Mouse (Mus musculus): ENCODE results near the gene Polr1d. TPM values are rescaled to one million over a fixed set of nuclear protein-coding genes. Genes with fewer than 3 reads are reported as not detected.

Gene Polr1d
- total RNA-seq, 4 experiments from 2014 or later, result 96.7 to 117 (median 108) TPM

DNA sequence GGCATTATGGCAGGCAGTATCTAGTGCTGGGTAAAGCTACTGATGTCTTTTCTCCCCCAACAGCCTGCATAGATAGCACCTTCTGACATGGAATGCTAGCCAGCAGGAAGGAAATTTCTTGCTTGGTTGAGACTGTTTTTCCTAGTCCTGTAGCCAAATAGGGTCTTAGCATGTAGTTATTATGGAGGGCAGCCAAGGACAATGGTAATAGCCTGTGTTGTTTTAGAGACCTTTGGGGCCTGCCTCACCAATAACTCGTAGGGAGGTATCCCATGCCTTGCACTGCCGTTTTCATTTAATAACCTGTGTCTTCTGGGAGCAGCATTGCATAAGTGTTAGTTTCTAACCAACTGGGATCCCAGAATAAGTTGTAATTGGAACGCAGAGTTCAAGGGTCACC lies 13.0 kb downstream of the Polr1d start:
- DNase-seq, result no peak

DNA sequence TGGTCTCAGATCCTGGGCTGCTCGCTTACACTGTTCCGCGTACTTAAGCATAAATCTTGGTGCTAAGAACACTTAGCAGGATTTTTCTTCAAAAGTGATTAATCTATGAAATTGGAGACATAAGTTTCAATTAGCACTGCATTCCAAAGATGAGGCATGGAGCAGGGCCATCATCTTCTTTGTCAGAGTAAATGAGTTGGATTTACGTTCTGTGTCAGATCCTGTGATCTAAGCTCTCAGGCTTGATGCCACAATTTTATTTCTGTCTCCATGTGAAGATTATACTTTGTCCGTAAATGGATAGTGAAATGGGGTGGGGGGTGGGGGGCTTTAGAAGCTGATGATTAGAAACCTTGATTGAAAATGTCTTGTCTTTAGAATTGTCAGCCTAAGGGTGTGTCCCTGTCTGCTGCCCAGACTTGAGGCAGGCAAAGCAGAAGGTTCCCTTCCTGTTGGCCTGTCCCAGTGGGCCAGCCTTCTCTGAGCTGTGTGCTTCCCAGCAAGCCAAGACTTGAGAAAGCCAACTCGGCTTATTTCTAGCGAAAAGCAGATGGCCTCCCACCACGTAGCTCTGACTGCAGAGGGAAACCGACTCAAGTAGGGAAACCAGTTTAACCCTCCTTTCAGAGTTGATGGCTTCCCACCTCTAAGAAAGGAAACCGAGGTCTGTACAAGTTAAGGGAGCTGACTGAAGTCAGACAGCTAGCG lies 13.6 kb downstream of the Polr1d start:
- DNase-seq, result no peak

DNA sequence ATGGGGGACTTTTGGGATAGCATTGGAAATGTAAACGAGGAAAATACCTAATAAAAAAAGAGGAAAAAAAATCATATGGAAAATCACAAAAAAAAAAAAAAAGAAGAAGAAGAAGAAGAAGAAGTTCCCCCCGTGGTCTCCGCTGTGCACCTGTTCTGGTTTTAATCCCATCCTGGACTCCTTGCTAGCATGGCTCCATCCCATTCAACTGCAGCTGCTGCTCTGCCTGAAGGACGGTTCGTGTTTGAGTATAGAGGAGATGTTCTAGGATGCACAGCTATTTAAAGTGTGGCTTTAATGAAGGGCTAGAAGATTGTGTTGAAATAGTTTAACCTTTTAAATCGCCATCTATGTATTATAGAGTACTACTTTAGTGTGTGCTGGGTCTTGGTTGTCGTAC lies 15.6 kb downstream of the Polr1d start:
- no peak for DNase-seq

DNA sequence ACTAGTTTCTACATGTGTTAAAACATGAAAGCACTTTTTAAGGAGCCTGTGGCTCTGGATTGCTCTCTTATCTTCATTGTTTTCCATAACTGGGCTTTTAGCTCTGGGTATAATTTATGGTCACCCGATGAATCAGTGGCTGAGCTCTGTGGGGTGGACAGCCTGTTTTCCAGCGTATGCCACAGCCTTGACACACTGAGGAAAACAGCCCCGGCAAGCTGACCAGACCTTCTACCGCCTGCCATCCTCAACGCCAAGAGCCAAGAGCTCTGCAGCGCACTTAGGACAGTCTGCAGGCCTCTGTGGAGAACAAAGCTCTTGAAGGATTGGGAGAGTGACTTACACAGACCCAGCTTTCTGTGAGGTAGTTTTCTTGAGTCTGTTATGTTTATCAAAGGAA lies 17.4 kb downstream of the Polr1d start:
- peak; percentile 82 for DNase-seq

DNA sequence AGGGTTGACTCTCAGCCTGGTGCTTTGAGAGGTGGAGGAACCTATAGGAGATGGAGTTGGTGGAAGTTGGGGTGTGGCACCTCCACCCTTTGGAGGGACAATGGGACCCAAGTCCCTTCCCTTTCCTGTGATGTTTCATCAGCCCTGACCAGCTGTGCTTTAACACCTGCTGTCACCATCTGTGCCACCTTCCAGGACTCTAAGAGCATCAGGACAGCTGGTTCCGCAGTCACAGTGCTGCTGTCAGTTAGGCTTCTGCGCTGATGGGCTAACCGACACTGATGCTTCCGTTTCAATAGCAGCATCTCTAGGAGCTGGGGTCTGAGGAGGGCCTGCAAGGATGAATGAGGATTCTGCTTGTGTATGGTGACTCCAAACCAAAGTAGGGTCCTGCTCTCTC lies 19.7 kb downstream of the Polr1d start:
- no peak for DNase-seq

DNA sequence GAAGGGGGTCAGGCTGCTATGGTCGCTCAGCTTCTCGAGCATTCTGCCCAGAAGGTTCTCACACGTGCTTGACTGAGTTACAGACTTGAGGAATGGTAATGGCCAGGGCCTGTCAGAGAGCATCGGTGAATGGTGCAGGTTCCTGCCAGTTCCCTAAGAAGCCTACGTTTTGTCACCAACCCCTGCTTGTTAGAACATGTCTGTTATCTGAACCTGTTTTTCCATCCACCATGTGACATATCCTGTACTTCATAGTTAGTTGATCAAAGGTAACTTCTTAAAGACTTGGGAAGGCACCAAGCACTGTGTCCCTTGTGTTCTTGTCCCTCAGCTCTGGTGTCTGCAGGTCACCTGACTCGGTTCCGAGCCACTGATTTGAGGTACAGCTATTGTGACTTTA lies 21.8 kb downstream of the Polr1d start:
- DNase-seq, result no peak

DNA sequence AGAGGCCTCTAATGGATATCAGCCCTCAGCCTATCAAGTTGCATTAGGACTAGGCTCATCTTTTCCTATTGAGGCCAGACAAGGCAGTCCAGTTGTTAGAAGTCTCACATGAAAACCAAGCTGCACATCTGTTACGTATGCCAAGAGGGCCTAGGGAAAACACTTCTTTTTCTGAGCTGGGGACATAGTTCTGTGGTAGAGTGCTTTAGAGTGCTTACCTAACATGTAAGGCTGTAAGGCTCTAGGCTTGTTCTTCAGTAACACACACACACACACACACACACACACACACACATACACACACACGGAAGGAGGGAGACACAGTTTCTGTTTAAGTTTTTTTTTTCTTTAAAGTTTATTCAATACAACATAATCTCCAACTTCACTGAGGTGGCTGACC lies 23.3 kb downstream of the Polr1d start:
- no peak for DNase-seq

DNA sequence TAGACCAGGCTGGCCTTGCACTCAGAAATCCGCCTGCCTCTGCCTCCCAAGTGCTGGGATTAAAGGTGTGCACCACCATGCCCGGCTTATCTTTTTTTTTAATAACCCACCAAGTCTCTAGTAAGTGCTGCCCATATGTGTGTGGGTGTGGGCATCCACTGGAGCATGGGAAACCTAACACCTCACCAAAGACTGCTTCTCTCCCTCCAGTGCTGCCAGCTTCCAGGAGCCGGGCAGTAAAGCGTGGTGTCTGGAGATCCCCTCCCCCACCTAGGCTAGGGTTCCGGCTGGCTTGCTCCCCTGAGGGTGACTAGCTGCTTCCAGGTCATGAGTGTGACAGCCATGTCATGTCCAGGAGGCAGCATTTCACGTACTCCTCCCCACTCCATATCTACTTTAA lies 25.4 kb downstream of the Polr1d start:
- no peak for DNase-seq

DNA sequence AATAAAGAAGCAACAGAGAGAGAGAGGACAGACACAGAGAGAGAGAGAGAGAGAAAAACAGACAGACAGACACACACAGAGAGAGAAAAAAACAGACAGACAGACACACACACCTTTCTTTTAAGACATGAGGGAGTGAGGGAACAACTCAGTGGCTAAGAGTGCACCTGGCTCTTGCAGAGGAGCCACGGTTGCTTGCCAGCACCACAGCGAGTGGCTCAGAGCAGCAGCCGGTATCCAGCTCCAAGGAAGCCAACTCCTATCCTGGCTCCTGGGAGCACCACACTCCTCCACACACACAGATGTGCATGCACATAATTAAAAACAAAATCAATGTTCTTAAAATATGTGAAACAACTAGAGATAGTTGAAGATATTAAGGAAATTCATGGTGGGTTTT lies 30.4 kb downstream of the Polr1d start:
- no peak for DNase-seq

DNA sequence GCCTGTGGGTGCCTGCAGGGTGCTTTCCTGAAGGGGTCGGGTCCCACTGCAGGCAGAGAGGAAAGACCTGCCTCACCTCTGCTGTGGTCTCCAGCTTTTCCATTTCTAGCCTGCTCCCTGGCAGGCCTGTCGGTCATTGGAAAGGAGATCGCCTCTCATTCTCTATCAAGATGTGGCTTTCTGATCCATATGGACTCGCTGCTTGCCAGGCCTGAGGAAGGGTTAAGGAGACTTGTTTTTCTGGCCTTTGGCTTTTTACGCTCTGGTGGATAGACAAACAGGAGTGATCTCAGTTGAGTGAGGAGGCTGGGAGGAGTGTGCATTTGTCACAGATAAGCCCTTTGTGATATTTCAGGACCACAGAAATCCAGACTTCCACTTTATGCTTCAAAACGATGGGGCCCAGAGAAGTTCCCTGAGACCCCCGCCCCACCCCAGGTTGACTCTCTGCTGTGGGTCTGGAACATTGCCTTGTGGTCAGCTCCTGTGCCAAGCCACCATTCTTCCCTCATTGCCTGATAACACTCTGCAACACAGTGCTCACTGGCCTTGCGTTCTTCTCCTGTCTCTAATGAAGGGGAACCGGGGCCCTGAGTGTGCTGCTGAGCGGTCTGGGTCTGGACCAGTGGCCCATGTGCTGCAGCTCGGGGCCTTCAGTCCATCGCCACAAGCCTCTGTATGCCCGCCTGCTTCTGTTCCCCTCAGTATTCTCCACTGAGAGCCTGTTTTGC lies 32.2 kb downstream of the Polr1d start:
- no peak for DNase-seq

DNA sequence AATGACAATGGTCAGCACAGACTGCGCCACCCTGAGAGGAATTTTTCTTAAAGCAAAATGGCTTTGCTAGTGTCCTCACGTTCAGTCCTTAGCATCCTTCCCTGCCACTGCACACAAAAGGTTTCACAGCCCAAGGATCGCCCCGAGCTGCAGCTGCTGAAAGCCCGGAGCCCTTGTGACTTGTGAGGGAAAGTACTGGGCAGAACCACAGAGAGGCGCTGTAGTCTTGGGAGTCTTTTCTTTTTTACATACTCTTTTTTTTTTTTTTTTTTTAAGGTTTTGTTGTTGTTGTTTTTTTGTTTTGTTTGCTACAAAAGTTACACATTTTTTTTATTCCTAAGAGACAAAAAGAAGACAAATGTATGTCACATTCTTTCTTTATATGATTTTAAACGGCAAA lies 37.9 kb downstream of the Polr1d start:
- no peak for DNase-seq

DNA sequence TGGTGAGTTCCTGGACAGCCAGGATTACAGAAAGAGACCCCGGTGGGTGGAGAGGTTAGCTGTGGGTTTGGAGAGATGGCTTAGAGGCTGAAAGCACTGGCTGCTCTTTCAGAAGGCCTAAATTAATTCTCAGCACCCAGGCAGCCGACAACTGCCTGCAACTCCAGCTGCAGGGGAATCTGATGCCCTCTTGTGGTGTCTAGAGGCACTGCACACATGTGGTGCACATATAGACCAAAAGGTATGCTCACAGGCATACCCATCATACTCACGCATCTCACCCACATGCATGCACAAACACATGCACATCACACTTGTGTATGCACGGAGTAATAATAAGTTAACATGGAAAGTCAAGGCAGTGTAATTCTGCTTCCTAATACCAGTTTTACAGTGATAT lies 38.8 kb downstream of the Polr1d start:
- DNase-seq, result no peak

DNA sequence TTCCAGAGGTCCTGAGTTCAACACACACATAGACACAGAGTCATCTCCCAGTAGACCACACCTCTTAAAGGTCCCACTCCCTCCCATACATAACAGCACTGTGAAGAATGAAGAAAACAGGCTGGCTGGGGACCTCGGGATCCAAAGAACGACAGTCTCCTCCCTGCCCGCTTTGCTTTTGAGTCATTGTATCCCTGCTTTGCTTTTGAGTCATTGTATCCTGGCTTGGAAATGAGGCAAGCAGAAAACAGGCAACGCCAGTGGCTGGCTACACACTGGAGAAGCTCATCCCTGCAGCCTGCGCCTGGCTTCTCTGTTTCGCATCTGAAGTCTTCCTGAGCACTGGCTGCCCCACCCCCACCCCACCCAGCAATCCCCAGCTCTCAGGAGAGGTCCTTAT lies 40.2 kb downstream of the Polr1d start:
- no peak for DNase-seq

DNA sequence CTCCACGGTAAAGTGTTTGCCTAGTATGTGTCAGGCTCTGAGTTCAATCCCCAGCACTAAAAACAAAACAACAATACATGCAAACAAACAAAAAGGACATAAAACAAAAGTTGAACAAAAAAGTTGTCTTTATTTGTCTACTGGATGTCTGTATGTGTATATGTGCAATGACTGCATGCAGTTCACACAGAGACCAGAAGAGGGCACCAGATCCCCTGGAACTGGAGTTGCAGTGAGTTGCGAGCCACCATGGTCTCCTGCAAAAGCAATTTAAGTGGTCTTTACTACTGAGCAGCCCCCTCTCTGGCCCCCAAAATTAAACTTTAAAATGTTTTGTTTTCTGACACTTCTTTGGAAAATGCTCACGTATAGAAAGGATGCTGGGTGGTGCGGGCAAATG lies 44.3 kb downstream of the Polr1d start:
- no peak for DNase-seq

DNA sequence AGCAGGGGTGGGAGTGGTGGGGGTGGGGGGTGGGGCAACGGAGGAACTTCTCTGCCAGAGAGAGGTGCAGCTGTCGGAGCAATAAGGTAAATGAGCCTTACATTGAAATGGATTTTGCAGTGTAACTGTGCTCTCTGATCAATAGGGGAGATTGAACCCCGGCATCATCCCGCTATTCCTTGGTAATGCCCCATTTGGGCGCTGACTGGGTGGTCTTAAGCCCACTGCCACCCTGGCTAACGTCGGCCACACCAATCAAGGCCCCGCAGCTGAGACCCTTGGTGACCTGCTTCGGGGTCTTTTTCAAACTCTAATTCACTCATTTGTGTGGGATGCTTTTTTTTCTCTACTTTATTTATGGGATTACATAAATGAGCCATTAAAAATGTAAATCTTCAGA lies 47.9 kb downstream of the Polr1d start:
- no peak for DNase-seq

DNA sequence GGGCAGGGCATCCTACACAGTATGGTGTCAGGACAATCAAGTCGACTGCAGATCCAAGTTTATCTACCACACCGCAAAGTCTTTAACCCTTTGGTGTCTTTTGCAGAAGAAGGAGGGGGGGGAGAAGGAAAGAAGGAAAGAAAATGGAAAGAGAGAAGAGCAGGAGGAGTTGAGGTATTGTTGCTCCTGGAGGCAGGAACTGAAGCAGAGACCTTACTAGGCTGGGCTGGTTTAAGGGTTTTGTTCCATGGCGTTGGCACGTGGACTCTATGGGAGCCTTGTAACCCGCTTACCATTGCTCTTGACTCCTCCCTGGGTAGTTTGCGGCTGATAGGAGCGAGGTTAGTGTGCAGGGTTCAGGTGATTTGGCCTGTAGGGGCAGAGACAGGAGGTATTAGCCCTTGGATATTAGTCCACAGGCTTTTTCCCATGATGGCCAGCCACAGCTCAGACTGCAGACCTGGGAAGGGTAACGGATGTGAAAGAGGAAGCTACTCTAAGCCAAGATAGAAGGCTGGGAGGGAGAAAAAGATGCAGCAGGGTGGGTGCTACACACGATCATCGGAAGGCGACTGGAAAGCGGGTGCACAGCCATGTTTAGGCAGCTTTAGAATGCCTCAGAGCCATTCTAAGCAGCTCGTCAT lies 48.8 kb downstream of the Polr1d start:
- DNase-seq, result no peak

DNA sequence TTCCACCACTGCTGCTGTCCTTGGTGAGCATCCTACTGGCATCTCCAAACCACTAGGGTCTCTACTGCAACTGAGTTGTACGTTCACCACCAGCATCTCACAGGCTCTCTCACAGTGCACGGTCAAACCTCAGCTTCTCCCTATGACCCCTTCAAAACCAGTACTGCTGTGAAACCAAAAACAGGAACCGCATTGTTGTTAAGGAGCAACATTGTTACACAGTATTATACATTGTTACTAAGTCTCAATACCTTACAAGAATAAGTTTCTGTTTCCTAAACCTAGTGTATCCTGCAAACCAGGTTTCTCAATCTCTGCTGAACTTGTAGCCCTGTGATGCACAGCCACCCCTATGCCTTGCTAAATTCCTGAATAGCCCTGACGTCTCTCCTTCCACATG lies 51.0 kb downstream of the Polr1d start:
- no peak for DNase-seq

DNA sequence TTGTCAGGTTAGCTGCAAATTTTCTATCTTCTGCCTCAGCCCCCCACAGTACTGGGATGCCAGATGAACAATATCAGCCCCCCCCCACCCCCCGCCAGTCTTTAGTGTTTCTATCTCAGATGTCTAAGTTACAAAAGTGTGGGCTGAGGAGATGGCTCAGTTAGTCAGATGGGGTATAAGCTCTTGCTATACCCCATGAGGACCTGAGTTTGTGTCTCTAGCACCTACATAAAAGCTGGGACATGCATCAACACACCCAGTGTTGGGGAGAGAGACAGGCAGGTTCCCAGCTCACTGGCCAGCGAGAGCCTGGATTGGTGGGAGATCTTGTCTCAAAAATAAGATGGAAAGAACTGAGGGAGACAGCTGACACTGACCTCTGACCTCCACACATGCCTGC lies 52.6 kb downstream of the Polr1d start:
- DNase-seq, result no peak

DNA sequence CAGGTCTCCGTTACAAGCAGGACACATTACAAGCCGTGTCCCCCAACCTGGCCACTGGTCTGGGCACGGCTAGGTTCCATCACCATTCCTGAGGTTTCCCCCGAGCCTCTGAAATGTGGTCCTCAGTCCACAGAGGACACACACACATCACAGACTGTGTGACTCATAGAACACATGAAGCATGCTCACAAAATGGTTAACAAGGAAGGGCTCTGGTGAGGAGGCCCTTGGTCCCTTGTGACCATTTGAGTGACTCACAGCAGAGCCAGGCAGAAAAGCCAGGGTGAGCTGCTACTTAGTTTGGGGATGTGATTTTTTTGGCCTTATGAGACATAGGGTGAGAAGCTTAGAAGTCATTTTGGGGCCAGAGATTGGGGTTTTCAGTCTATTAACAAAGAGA lies 55.1 kb downstream of the Polr1d start:
- no peak for DNase-seq

DNA sequence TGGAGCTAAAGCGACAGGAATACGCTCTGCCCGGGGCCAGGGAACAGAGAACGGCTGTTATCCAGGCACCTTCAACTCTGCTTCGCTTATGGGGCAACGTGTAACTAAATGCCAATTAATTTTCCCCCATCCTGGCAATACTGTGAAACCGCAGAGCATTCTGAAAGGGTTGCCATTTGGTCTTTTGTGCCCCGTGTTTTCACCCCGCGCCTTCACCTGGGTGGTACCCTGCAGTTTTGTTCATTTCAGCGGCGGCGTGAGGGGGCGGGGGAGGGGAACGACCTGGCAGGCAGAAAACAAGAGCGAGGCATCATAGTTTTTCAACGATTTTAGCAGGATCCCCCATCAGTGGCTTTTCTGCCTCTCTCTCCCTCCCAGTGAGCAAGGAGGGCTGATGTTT lies 56.8 kb downstream of the Polr1d start:
- no peak for DNase-seq

DNA sequence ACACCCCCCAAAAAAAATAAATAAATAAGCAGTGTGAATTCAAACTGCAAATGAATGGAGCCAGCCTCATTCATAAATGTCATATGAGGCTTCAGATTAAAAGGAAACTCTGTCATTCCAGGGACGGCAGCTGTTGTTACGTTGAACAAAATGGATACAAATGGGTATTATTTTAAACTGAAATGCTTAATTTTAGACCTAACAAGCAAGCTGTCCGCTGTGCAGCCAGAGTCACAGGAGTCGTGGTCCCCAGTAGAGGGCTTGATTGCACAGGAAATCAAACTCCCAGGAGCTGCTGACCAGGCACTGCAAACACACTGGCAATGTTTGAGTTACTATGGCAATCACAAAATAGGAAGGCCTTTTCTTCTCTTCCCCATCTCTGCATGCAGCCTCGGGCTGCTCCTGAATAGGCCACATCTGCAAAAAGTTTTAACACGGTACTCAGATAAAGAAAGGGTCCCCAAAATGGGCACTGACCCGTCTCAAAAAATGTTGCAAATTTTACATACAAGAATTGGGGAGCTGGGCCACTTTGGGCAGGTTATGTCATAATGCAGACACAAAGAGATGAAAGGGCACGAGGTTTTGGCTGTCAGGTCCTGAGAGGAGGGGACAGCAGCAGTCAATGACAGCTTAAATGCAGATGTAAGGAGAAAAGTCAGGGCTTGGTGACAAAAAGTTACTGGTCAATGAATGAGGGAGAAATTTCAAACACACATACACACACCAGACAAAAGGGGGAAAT lies 57.7 kb downstream of the Polr1d start:
- DNase-seq, result no peak

DNA sequence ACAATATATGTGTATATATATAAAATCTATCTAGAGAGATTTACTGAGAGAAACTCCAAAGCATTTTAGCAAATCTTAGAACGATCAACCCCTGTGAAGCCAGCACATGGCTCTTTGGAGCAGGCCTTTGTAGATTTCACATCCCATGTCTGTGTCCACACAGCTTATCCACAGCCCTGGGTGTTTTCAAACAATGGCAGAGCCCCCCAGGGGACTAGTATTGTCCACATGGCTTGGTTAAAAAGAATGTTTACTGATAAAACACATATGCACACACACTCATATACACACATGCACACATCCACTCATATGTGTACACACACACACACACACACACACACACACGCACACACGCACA lies 58.2 kb downstream of the Polr1d start:
- DNase-seq, result no peak

DNA sequence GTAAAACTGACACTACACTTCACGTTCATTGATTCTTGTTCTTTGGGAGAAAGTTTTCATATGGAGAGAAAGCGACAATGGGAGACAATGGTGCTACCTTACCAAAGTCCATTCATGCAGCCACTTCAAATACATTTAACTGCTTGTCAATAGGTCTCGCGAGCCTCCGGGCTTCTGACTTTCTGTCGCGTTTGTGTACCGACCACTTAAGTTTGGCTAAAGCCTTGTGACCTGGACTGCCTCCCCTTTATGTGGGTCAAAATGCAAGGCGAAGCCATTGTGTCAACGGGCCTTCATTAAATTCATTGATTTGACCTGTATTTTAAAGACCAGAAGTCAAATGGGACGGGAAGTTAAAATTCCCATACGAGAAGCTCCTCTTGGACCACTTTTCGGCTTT lies 59.1 kb downstream of the Polr1d start:
- DNase-seq, result no peak

All from adrenal gland, adult 8-10 months (tissue).